Mouse (Mus musculus): Measurements from ENCODE around the gene Cel. TPM values are rescaled to one million over a fixed set of nuclear protein-coding genes. Genes with fewer than 3 reads are reported as not detected.

Gene Cel
- polyA plus RNA-seq, 1 experiment from 2014 or later, result 3.3 TPM

GRCm38 (mm10) chr2:28529856-28530255, 33.3 kb downstream of the Cel start:
- 59% methylated on average over 4 of the region's 4 CpGs for WGBS
- Histone ChIP-seq H3K4me3 (ENCODE audit: low read depth, low read length) (no peak overlapping the region), H3K9me3 (ENCODE audit: control insufficient read depth, low read length) (no peaks in the 10 kb centered on the region), H3K4me1 (replicated peaks; ENCODE audit: control insufficient read depth, insufficient read depth) (peaks cover 25% of the 10 kb centered on the region), H3K27me3 (ENCODE audit: control insufficient read depth, insufficient read depth, low read length) (no peaks in the 10 kb centered on the region), H3K4me2 (replicated peaks; ENCODE audit: low read depth) (no peak overlapping the region), H3K9ac (ENCODE audit: low read length) (no peak overlapping the region), H3K27ac (replicated peaks) (peak overlapping the region; percentile 70), H3K36me3 (ENCODE audit: control insufficient read depth, insufficient read depth, low read length) (no peaks in the 10 kb centered on the region)
- no peak for DNase-seq (ENCODE audit: low spot score)
- TF ChIP-seq EP300 (optimal IDR thresholded peaks at IDR 0.05), result no peak
- TF ChIP-seq CTCF (IDR thresholded peaks at IDR 0.05; ENCODE audit: low read depth), result no peak
- ATAC-seq (ENCODE audit: low FRiP score, low TSS enrichment), result no peak

- H3K4me1 ChIP-seq (replicated peaks; ENCODE audit: control insufficient read depth, insufficient read depth), result peaks cover 25% of the 10 kb centered on the region
- H3K36me3 ChIP-seq (ENCODE audit: control insufficient read depth, insufficient read depth, low read length), result no peaks in the 10 kb centered on the region
- no peak overlapping the region for H3K9ac ChIP-seq (ENCODE audit: low read length)
- 87% methylated on average over 7 of the region's 7 CpGs for WGBS
- no peaks in the 10 kb centered on the region for H3K27me3 ChIP-seq (ENCODE audit: control insufficient read depth, insufficient read depth, low read length)
- ATAC-seq (ENCODE audit: low FRiP score, low TSS enrichment), result no peak
- no peak for TF ChIP-seq CTCF (IDR thresholded peaks at IDR 0.05; ENCODE audit: low read depth)
- no peak for TF ChIP-seq EP300 (optimal IDR thresholded peaks at IDR 0.05)
- peak overlapping the region; percentile 56 for H3K27ac ChIP-seq (replicated peaks)
- H3K9me3 ChIP-seq (ENCODE audit: control insufficient read depth, low read length), result no peaks in the 10 kb centered on the region
- H3K4me3 ChIP-seq (ENCODE audit: low read depth, low read length), result no peak overlapping the region
- no peak overlapping the region for H3K4me2 ChIP-seq (replicated peaks; ENCODE audit: low read depth)
- DNase-seq (ENCODE audit: low spot score), result no peak
These were observed 34.9 kb downstream of the Cel start for GRCm38 (mm10) chr2:28528354-28528730.

GRCm38 (mm10) chr2:28527436-28528353, 35.5 kb downstream of the Cel start:
- Histone ChIP-seq H3K27me3 (ENCODE audit: control insufficient read depth, insufficient read depth, low read length) (no peaks in the 10 kb centered on the region), H3K27ac (replicated peaks) (peak overlapping the region; percentile 56), H3K9ac (ENCODE audit: low read length) (no peak overlapping the region), H3K4me2 (replicated peaks; ENCODE audit: low read depth) (no peak overlapping the region), H3K4me1 (replicated peaks; ENCODE audit: control insufficient read depth, insufficient read depth) (peaks cover 24% of the 10 kb centered on the region), H3K4me3 (ENCODE audit: low read depth, low read length) (no peak overlapping the region), H3K9me3 (ENCODE audit: control insufficient read depth, low read length) (no peaks in the 10 kb centered on the region), H3K36me3 (ENCODE audit: control insufficient read depth, insufficient read depth, low read length) (no peaks in the 10 kb centered on the region)
- WGBS, result 82% methylated on average over 20 of the region's 20 CpGs
- TF ChIP-seq EP300 (optimal IDR thresholded peaks at IDR 0.05), result no peak
- no peak for TF ChIP-seq CTCF (IDR thresholded peaks at IDR 0.05; ENCODE audit: low read depth)
- ATAC-seq (ENCODE audit: low FRiP score, low TSS enrichment) (no peak), DNase-seq (ENCODE audit: low spot score) (no peak)

DNA sequence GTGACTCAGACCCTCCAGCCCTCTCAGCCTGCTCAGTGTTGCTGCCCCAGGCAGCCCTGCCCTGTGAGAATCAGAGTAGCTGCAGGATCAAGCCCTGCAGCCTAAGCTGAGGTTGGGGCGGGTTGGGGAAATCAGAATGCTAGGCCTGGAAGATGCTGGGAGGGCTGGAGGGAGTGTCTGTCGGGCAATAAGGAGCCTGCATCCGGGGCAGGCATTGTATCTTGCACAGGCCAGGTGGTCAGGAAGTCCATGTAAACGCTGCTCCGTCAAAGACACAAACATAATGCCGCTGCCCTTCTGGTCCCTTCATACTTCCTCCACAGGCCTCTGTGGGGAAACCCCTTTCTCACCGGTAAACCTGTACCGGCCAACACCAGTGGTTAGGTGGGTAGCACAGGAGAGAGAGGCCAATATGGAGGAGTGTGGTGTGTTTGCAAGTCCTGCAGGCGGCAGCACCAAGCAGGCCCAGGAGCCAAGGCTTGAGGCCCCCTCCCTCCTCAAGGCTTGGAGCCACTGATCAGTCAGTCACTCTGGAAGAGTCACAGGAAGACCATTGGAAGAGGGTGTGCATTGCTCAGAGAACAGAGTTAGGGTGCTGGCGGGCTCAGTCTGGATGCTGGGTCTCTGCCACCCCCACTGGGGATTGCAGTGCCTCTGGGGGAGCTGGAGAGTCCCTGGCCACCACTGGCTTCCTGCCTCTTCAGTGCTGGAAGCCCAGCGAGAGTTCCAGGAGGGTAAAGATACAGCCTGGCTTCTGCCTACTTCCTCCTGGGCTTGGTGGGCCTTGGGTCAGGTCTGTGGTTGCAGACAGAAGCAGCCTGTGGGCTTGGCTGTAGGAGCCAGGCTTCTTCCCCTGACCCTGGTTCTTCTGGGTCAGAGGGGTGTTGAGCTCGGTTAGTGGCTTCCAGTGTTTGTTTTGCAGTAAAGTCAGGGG, 37.0 kb downstream of the Cel start:
- WGBS, result 27% methylated on average over 12 of the region's 12 CpGs
- Histone ChIP-seq H3K4me3 (ENCODE audit: low read depth, low read length) (no peak overlapping the region), H3K4me2 (replicated peaks; ENCODE audit: low read depth) (0 out of 2 replicates have a peak overlapping the region, but pooled peaks have one; percentile 18), H3K9me3 (ENCODE audit: control insufficient read depth, low read length) (no peaks in the 10 kb centered on the region), H3K4me1 (replicated peaks; ENCODE audit: control insufficient read depth, insufficient read depth) (peaks cover 28% of the 10 kb centered on the region), H3K27me3 (ENCODE audit: control insufficient read depth, insufficient read depth, low read length) (no peaks in the 10 kb centered on the region), H3K9ac (ENCODE audit: low read length) (peak overlapping the region; percentile 43), H3K27ac (replicated peaks) (peak overlapping the region; percentile 95), H3K36me3 (ENCODE audit: control insufficient read depth, insufficient read depth, low read length) (no peaks in the 10 kb centered on the region)
- ATAC-seq (ENCODE audit: low FRiP score, low TSS enrichment) (peak; percentile 33), DNase-seq (ENCODE audit: low spot score) (peak; percentile 60)
- TF ChIP-seq CTCF (IDR thresholded peaks at IDR 0.05; ENCODE audit: low read depth) (peak; percentile 69), EP300 (optimal IDR thresholded peaks at IDR 0.05) (no peak)

DNA sequence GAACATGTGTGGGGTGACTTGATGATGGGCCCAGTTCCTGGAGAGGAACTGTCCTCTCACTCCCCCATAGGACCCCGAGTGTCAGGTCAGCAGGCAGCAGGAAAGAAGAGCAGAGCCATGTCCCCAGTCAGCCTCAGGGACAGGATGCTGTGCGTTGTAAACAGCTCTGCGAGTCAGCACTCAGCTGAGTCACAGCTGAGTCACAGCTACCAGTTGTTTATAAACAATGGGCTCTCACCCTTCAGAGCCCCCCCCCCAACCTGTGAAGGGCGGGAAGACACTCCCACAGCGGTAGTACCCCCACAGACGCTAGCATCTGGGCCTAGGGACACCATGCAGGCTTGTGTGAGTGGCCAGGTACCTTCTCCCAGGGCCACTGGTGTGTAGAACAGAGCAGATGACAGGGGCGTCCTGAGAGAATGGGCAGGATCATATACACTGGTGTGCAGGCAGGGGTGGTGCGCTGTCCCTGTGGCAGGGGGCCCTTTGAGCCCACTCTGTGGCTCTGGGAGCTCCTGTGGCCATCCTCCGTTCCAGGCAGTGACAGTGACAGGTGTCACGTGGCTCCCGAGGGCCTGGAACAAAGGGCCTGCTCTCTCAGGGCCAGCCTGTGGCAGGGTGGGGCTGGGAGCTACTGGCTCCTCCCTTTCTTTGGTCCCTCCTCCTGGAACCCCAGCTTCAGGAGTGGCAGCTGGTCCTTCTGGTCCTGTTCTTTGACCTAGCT, 37.8 kb downstream of the Cel start:
- Histone ChIP-seq H3K9ac (ENCODE audit: low read length) (peak overlapping the region; percentile 48), H3K4me3 (ENCODE audit: low read depth, low read length) (no peak overlapping the region), H3K4me1 (replicated peaks; ENCODE audit: control insufficient read depth, insufficient read depth) (peaks cover 28% of the 10 kb centered on the region), H3K9me3 (ENCODE audit: control insufficient read depth, low read length) (no peaks in the 10 kb centered on the region), H3K36me3 (ENCODE audit: control insufficient read depth, insufficient read depth, low read length) (no peaks in the 10 kb centered on the region), H3K27ac (replicated peaks) (peak overlapping the region; percentile 95), H3K4me2 (replicated peaks; ENCODE audit: low read depth) (peak overlapping the region; percentile 18; the same call in 1 of the 2 replicates), H3K27me3 (ENCODE audit: control insufficient read depth, insufficient read depth, low read length) (no peaks in the 10 kb centered on the region)
- 21% methylated on average over 11 of the region's 11 CpGs for WGBS
- DNase-seq (ENCODE audit: low spot score) (peak; percentile 89), ATAC-seq (ENCODE audit: low FRiP score, low TSS enrichment) (peak; percentile 88)
- no peak for TF ChIP-seq CTCF (IDR thresholded peaks at IDR 0.05; ENCODE audit: low read depth)
- TF ChIP-seq EP300 (optimal IDR thresholded peaks at IDR 0.05), result no peak

Data from stomach, postnatal 0 days (tissue).